Mouse (Mus musculus) kidney, postnatal 25 days (tissue): ENCODE measurements around the gene Synrg.
A peak's percentile ranks its signal among the peaks of the same experiment; 100 is the strongest.

Experiments
- DNase-seq, 2 experiments: peaks; one replicate each; pipeline ENCODE4 v3.0.0; 2021; ENCODE audit warnings: mixed read lengths in 2 of 2

Gene Synrg

GRCm38 (mm10) chr11:84042808-84043762 is 78.9 kb downstream of the Synrg start:
- DNase-seq: no peak

GRCm38 (mm10) chr11:84044988-84045387 is 80.8 kb downstream of the Synrg start:
- DNase-seq: no peak

- no peak for DNase-seq
Measured at GRCm38 (mm10) chr11:84047270-84047669, 83.0 kb downstream of the Synrg start.

GRCm38 (mm10) chr11:84048411-84048810 is 84.2 kb downstream of the Synrg start:
- DNase-seq: no peak

GRCm38 (mm10) chr11:84053055-84053454 is 88.8 kb downstream of the Synrg start:
- DNase-seq: no peak

- DNase-seq: peak; percentile 47 to 60
Measured at GRCm38 (mm10) chr11:84053524-84054163, 89.4 kb downstream of the Synrg start.

GRCm38 (mm10) chr11:84057418-84057817 is 93.2 kb downstream of the Synrg start:
- DNase-seq: no peak

GRCm38 (mm10) chr11:84059784-84060183 is 95.6 kb downstream of the Synrg start:
- no peak for DNase-seq

GRCm38 (mm10) chr11:84060635-84061034 is 96.4 kb downstream of the Synrg start:
- no peak for DNase-seq

GRCm38 (mm10) chr11:84061881-84062280 is 97.7 kb downstream of the Synrg start:
- no peak for DNase-seq

- DNase-seq: peak in 1 of 2 experiments; percentile 46
Measured at GRCm38 (mm10) chr11:84062805-84063204, 98.6 kb downstream of the Synrg start.

GRCm38 (mm10) chr11:84063631-84064209 is 99.5 kb downstream of the Synrg start:
- no peak for DNase-seq

- DNase-seq: peak in 1 of 2 experiments; percentile 16
Measured at GRCm38 (mm10) chr11:84066071-84066481, 101.8 kb downstream of the Synrg start.

GRCm38 (mm10) chr11:84066927-84067645 is 102.9 kb downstream of the Synrg start:
- DNase-seq: peak; percentile 31 to 62

GRCm38 (mm10) chr11:84067720-84068190 is 103.5 kb downstream of the Synrg start:
- DNase-seq: peak in 1 of 2 experiments; percentile 14

GRCm38 (mm10) chr11:84068191-84069033 is 104.2 kb downstream of the Synrg start:
- peak; percentile 54 to 81 for DNase-seq

- DNase-seq: peak; percentile 70 to 83
Measured at GRCm38 (mm10) chr11:84069034-84069370, 104.8 kb downstream of the Synrg start, which contains the start of gene Dusp14. Gene Dusp14, minus strand, starts transcription at chr11:84069261.

- DNase-seq: peak; percentile 27 to 60
Measured at GRCm38 (mm10) chr11:84072904-84073651, 108.8 kb downstream of the Synrg start.

GRCm38 (mm10) chr11:84073816-84074764 is 109.9 kb downstream of the Synrg start:
- DNase-seq: peak; percentile 58 to 66

- no peak for DNase-seq
Measured at GRCm38 (mm10) chr11:84077008-84077407, 112.8 kb downstream of the Synrg start.
